ENCODE assay signal across 11 mouse cellular contexts in the genomic region with DNA sequence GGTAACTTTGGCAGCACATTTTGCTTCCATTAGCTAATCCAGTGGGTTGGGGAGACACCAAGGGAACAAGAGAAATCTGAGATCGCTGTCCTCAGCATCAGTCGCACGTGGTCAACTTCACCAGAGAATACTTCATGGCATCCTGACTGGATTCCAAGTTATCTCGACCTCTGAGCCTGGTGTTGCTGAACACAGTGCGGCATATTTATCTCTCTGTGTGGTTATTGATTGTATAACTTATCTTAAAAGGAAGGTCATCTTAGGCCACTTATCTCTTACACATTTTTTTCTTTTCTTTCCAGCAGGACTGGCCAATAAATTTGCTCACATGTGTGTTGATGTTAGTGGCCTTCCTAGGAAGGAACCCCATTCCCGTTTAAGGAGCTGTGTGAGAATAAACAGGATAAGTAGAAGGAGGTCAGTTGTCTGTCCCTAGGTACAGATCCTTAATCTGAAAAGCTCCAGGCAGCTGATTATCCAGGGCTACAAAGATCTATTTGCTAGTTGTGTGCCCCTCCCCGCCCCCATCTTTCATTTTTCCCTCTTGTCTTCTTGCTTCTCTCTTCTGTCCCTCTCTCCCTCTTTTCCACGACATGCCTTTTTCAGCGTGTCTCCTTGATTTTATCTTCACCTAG. TPM values are rescaled to one million over a fixed set of nuclear protein-coding genes. Genes with fewer than 3 reads are reported as not detected.
A peak's percentile ranks its signal among the peaks of the same experiment; 100 is the strongest.
DNase-seq lines count a peak whose midpoint lies in the region; ATAC-seq and TF ChIP-seq lines count a peak whose summit lies in the region.
"Had no signal": no experiment of that assay in that cellular context is flagged by ENCODE, and none has a peak within 500 bp of the region (broad histone marks: within the 10 kb centered on the region; RNA-seq: fewer than 3 reads in every experiment).

No protein-coding gene starts in this region.

- 29% methylated on average over 9 of the region's 9 CpGs for WGBS in heart, embryonic 10.5 days
- 35% methylated on average over 9 of the region's 9 CpGs for WGBS in liver, embryonic 12.5 days (ENCODE audit: insufficient replicate concordance)
- 42% methylated on average over 9 of the region's 9 CpGs for WGBS in liver, postnatal 0 days (ENCODE audit: insufficient replicate concordance)
- WGBS in intestine, embryonic 16.5 days: 40% methylated on average over 9 of the region's 9 CpGs

- peak overlapping the region; percentile 78 for H3K4me3 ChIP-seq in heart, embryonic 10.5 days
- H3K4me3 ChIP-seq in liver, embryonic 12.5 days: no peak overlapping the region
- H3K4me3 ChIP-seq in liver, postnatal 0 days (ENCODE audit: low read depth, low read length): no peak overlapping the region
- H3K4me3 ChIP-seq in cortical plate, adult 2 months (ENCODE audit: insufficient read depth, low read length): peak overlapping the region; percentile 99; the same call in 1 of the 2 replicates
- no peak overlapping the region; the same call in 1 of the 2 replicates for H3K4me3 ChIP-seq in intestine, embryonic 16.5 days (ENCODE audit: low read length)
- H3K4me3 ChIP-seq: erythroblast, embryonic 14.5 days had no signal

- H3K4me2 ChIP-seq in liver, embryonic 12.5 days: peak overlapping the region; percentile 73; the same call in 1 of the 2 replicates
- no peak overlapping the region for H3K4me2 ChIP-seq in liver, postnatal 0 days (ENCODE audit: low read depth, low read length)
- H3K4me2 ChIP-seq in intestine, embryonic 16.5 days (ENCODE audit: low read depth, low read length): peak overlapping the region; percentile 99

- H3K4me1 ChIP-seq in heart, embryonic 10.5 days: peaks cover 19% of the 10 kb centered on the region
- H3K4me1 ChIP-seq in liver, embryonic 12.5 days: peaks cover 10% of the 10 kb centered on the region
- peaks cover 4% of the 10 kb centered on the region; the same call in 1 of the 2 replicates for H3K4me1 ChIP-seq in liver, postnatal 0 days (ENCODE audit: insufficient read depth)
- no peaks in the 10 kb centered on the region; the same call in 1 of the 2 replicates for H3K4me1 ChIP-seq in cortical plate, adult 2 months (ENCODE audit: control insufficient read depth, insufficient read depth, low read length)
- H3K4me1 ChIP-seq in intestine, embryonic 16.5 days (ENCODE audit: control insufficient read depth, insufficient read depth, low read length): peaks cover 7% of the 10 kb centered on the region; the same call in 1 of the 2 replicates

- no peaks in the 10 kb centered on the region for H3K36me3 ChIP-seq in heart, embryonic 10.5 days
- no peaks in the 10 kb centered on the region for H3K36me3 ChIP-seq in liver, embryonic 12.5 days
- H3K36me3 ChIP-seq in liver, postnatal 0 days (replicated peaks; ENCODE audit: insufficient read depth, low read length): no peaks in the 10 kb centered on the region
- H3K36me3 ChIP-seq in intestine, embryonic 16.5 days (ENCODE audit: control insufficient read depth, insufficient read depth, low read length): no peaks in the 10 kb centered on the region
- H3K36me3 ChIP-seq: kidney, embryonic 15.5 days; limb, embryonic 13.5 days had no signal

- no peak overlapping the region for H3K27ac ChIP-seq in heart, embryonic 10.5 days
- H3K27ac ChIP-seq in liver, embryonic 12.5 days: no peak overlapping the region
- no peak overlapping the region for H3K27ac ChIP-seq in liver, postnatal 0 days (ENCODE audit: low read depth)
- no peak overlapping the region for H3K27ac ChIP-seq in cortical plate, adult 2 months (ENCODE audit: insufficient read depth, low read length)
- H3K27ac ChIP-seq in intestine, embryonic 16.5 days (ENCODE audit: low read length): no peak overlapping the region
- H3K27ac ChIP-seq: kidney, embryonic 15.5 days; limb, embryonic 13.5 days had no signal

- TF ChIP-seq EP300 in liver, postnatal 0 days (IDR thresholded peaks at IDR 0.05; ENCODE audit: low read depth): no peak

- intact Hi-C loops in heart, postnatal 14 days (cut with DNase I): no loop called here

- peaks cover 14% of the 10 kb centered on the region; the same call in 1 of the 2 replicates for H3K27me3 ChIP-seq in heart, embryonic 10.5 days (ENCODE audit: insufficient read depth, poor library complexity, severe bottlenecking)
- peaks cover 33% of the 10 kb centered on the region for H3K27me3 ChIP-seq in liver, embryonic 12.5 days (replicated peaks)
- peaks cover 30% of the 10 kb centered on the region for H3K27me3 ChIP-seq in liver, postnatal 0 days (ENCODE audit: insufficient read depth, low read length)
- H3K27me3 ChIP-seq in intestine, embryonic 16.5 days (replicated peaks; ENCODE audit: control insufficient read depth, insufficient read depth, low read length): peaks cover 17% of the 10 kb centered on the region
- H3K27me3 ChIP-seq: CH12.LX had no signal

- H3K9ac ChIP-seq in liver, embryonic 12.5 days: no peak overlapping the region
- H3K9ac ChIP-seq in liver, postnatal 0 days (replicated peaks): no peak overlapping the region
- H3K9ac ChIP-seq in intestine, embryonic 16.5 days (ENCODE audit: low read depth, low read length): no peak overlapping the region
- H3K9ac ChIP-seq: kidney, embryonic 15.5 days had no signal

- TF ChIP-seq CTCF in liver, postnatal 0 days (IDR thresholded peaks at IDR 0.05; ENCODE audit: low read depth): no peak
- no peak for TF ChIP-seq CTCF in cortical plate, adult 2 months (IDR thresholded peaks at IDR 0.05; ENCODE audit: extremely low read depth, insufficient read depth, low read length)

- no peak for TF ChIP-seq POLR2A in cortical plate, adult 2 months (IDR thresholded peaks at IDR 0.05; ENCODE audit: extremely low read depth, insufficient read depth, low read length)

- ATAC-seq in liver, embryonic 12.5 days: no peak
- no peak for ATAC-seq in liver, postnatal 0 days
- ATAC-seq in intestine, embryonic 16.5 days: peak; percentile 68

- no peaks in the 10 kb centered on the region for H3K9me3 ChIP-seq in heart, embryonic 10.5 days
- no peaks in the 10 kb centered on the region for H3K9me3 ChIP-seq in liver, embryonic 12.5 days (replicated peaks)
- H3K9me3 ChIP-seq in liver, postnatal 0 days (ENCODE audit: low read length): no peaks in the 10 kb centered on the region
- H3K9me3 ChIP-seq in intestine, embryonic 16.5 days (ENCODE audit: control insufficient read depth, low read length): no peaks in the 10 kb centered on the region
- H3K9me3 ChIP-seq: kidney, embryonic 15.5 days; limb, embryonic 13.5 days had no signal

- no peak for DNase-seq in heart, embryonic 10.5 days (ENCODE audit: low spot score)
- DNase-seq in heart, postnatal 14 days: no peak
- no peak for DNase-seq in liver, postnatal 0 days
- DNase-seq in embryo, embryonic 10.5 days (ENCODE audit: low spot score): no peak

RNA-seq across cellular contexts. Expression of gene Hcn1, which starts 0.7 kb away (rescaled TPM):
- polyA plus RNA-seq in heart, embryonic 10.5 days (2016; fragmentation: Nextera tagmentation; extraction: Ambion mirVana): 0.15 and 0.23 TPM in 2 replicates
- total RNA-seq in heart, postnatal 14 days (2021): 1 to 10 TPM; 1.1 to 1.8 TPM
- polyA plus RNA-seq in liver, embryonic 12.5 days (2016; fragmentation: Nextera tagmentation; extraction: Ambion mirVana): 0.02 and 0.04 TPM in 2 replicates
- polyA plus RNA-seq in liver, postnatal 0 days (2015; fragmentation: Nextera tagmentation; extraction: Ambion mirVana): not detected in 2 replicates
- 11.6 and 11.9 TPM in 2 replicates for polyA plus RNA-seq in cortical plate, adult 2 months (2012; rRNA removed)
- polyA plus RNA-seq in intestine, embryonic 16.5 days (2015; fragmentation: Nextera tagmentation; extraction: Ambion mirVana): 0.01 and 0.02 TPM in 2 replicates
- total RNA-seq: CH12.LX had no signal

Comparison
In these comparisons a context has a peak if more than half of its experiments do, and no peak if none do; other contexts are left out.
1. H3K4me3 ChIP-seq: peak in heart, embryonic 10.5 days (single experiment) and cortical plate, adult 2 months (single experiment); none in liver, embryonic 12.5 days (single experiment), liver, postnatal 0 days (single experiment) and intestine, embryonic 16.5 days (single experiment).
2. RNA of gene Hcn1, which starts 0.7 kb away (polyA plus RNA-seq): 11.6 to 11.9 TPM in cortical plate, adult 2 months; 0.15 to 0.23 TPM in heart, embryonic 10.5 days, 0.01 to 0.02 TPM in intestine, embryonic 16.5 days, 0.02 to 0.04 TPM in liver, embryonic 12.5 days and not detected in liver, postnatal 0 days; every median in the first group is over 10 times any median in the second.